Mouse (Mus musculus): ENCODE measurements at regions not wholly inside any gene's neighbourhood (a gene's known extent, or its start where the extent isn't known, plus 50 kb on each side); places are given as distances from the start of the nearest gene placed in this dataset.

- Histone ChIP-seq H3K4me3 (ENCODE audit: control insufficient read depth in 1 of 2, insufficient read depth in 1 of 2, low read depth in 2 of 2, low read length in 2 of 2) (no peak overlapping the region), H3K36me3 (ENCODE audit: control insufficient read depth in 1 of 2, insufficient read depth in 2 of 2, low read length in 2 of 2) (no peaks in the 10 kb centered on the region), H3K4me1 (ENCODE audit: control insufficient read depth in 1 of 2, insufficient read depth in 2 of 2, low read length in 2 of 2) (no peaks in the 10 kb centered on the region), H3K27ac (ENCODE audit: control insufficient read depth, low read depth, low read length) (no peak overlapping the region), H3K9me3 (replicated peaks; ENCODE audit: insufficient read depth, low read length) (no peaks in the 10 kb centered on the region), H3K79me2 (ENCODE audit: control insufficient read depth, insufficient read depth, low read length, poor library complexity) (no peaks in the 10 kb centered on the region), H3K9ac (ENCODE audit: control insufficient read depth, low read depth, low read length, poor library complexity, severe bottlenecking) (no peak overlapping the region), H3K27me3 (ENCODE audit: control insufficient read depth in 1 of 2, insufficient read depth in 2 of 2, low read length in 2 of 2) (no peaks in the 10 kb centered on the region)
- DNase-seq (ENCODE audit: low read depth, low spot score), result no peak
- no peak for TF ChIP-seq NRF1 (IDR thresholded peaks at IDR 0.05; ENCODE audit: insufficient read depth, low read depth, low read length, poor library complexity, severe bottlenecking)
- no peak for TF ChIP-seq MYC (IDR thresholded peaks at IDR 0.05; ENCODE audit: low read depth, low read length)
- no peak for TF ChIP-seq EP300 (IDR thresholded peaks at IDR 0.05; ENCODE audit: low read depth in 1 of 2, low read length in 2 of 2)
- TF ChIP-seq SMC3 (IDR thresholded peaks at IDR 0.05; ENCODE audit: low read depth, low read length), result no peak
- TF ChIP-seq MAFK (IDR thresholded peaks at IDR 0.05; ENCODE audit: borderline replicate concordance, low read depth, low read length), result no peak
- no peak for TF ChIP-seq ZMIZ1 (IDR thresholded peaks at IDR 0.05; ENCODE audit: low read depth, low read length)
- no peak for TF ChIP-seq BHLHE40 (IDR thresholded peaks at IDR 0.05; ENCODE audit: borderline replicate concordance, low read depth, low read length)
- TF ChIP-seq RCOR1 (IDR thresholded peaks at IDR 0.05; ENCODE audit: low read depth, low read length), result no peak
- TF ChIP-seq POLR2A (IDR thresholded peaks at IDR 0.05; ENCODE audit: control insufficient read depth in 1 of 2, insufficient read depth in 1 of 2, low read depth in 1 of 2, low read length in 2 of 2, poor library complexity in 1 of 2), result no peak
- TF ChIP-seq RAD21 (IDR thresholded peaks at IDR 0.05; ENCODE audit: low read depth, low read length), result no peak
- TF ChIP-seq CTCF (IDR thresholded peaks at IDR 0.05 in 2 of 3, conservative IDR thresholded peaks at IDR 0.05 in 1 of 3; ENCODE audit: control insufficient read depth in 1 of 3, insufficient read depth in 1 of 3, low read depth in 2 of 3, low read length in 3 of 3, poor library complexity in 1 of 3, severe bottlenecking in 1 of 3), result no peak
Measured at GRCm38 (mm10) chr8:113259477-113259876, 375.9 kb upstream of the Mon1b start.

- H3K9me3 ChIP-seq (replicated peaks; ENCODE audit: insufficient read depth, low read length), result no peaks in the 10 kb centered on the region
- no peaks in the 10 kb centered on the region for H3K79me2 ChIP-seq (ENCODE audit: control insufficient read depth, insufficient read depth, low read length, poor library complexity)
- TF ChIP-seq ZNF384 (IDR thresholded peaks at IDR 0.05; ENCODE audit: low read depth, low read length), result no peak
- no peak overlapping the region for H3K4me3 ChIP-seq (ENCODE audit: control insufficient read depth in 1 of 2, insufficient read depth in 1 of 2, low read depth in 2 of 2, low read length in 2 of 2)
- no peaks in the 10 kb centered on the region for H3K4me1 ChIP-seq (ENCODE audit: control insufficient read depth in 1 of 2, insufficient read depth in 2 of 2, low read length in 2 of 2)
- H3K36me3 ChIP-seq (ENCODE audit: control insufficient read depth in 1 of 2, insufficient read depth in 2 of 2, low read length in 2 of 2), result no peaks in the 10 kb centered on the region
- H3K27ac ChIP-seq (ENCODE audit: control insufficient read depth, low read depth, low read length), result no peak overlapping the region
- no peaks in the 10 kb centered on the region for H3K27me3 ChIP-seq (ENCODE audit: control insufficient read depth in 1 of 2, insufficient read depth in 2 of 2, low read length in 2 of 2)
- no peak for DNase-seq (ENCODE audit: low read depth, low spot score)
- no peak overlapping the region for H3K9ac ChIP-seq (ENCODE audit: control insufficient read depth, low read depth, low read length, poor library complexity, severe bottlenecking)
Measured at GRCm38 (mm10) chr8:113263296-113263695, 372.1 kb upstream of the Mon1b start.

GRCm38 (mm10) chr8:113271262-113271661 is 364.1 kb upstream of the Mon1b start:
- no peaks in the 10 kb centered on the region for H3K79me2 ChIP-seq (ENCODE audit: control insufficient read depth, insufficient read depth, low read length, poor library complexity)
- H3K9me3 ChIP-seq (replicated peaks; ENCODE audit: insufficient read depth, low read length), result no peaks in the 10 kb centered on the region
- TF ChIP-seq MEF2A (IDR thresholded peaks at IDR 0.05; ENCODE audit: extremely low read depth, insufficient replicate concordance, low read depth, low read length, poor library complexity, severe bottlenecking), result no peak
- TF ChIP-seq TAL1 (IDR thresholded peaks at IDR 0.05; ENCODE audit: low read length), result no peak
- TF ChIP-seq MXI1 (IDR thresholded peaks at IDR 0.05; ENCODE audit: low read depth, low read length), result no peak
- TF ChIP-seq MAZ (IDR thresholded peaks at IDR 0.05; ENCODE audit: low read depth, low read length), result no peak
- no peak for TF ChIP-seq ZMIZ1 (IDR thresholded peaks at IDR 0.05; ENCODE audit: low read depth, low read length)
- no peak for TF ChIP-seq UBTF (IDR thresholded peaks at IDR 0.05; ENCODE audit: borderline replicate concordance, insufficient read depth, low read depth, low read length)
- TF ChIP-seq HCFC1 (IDR thresholded peaks at IDR 0.05; ENCODE audit: low read depth, low read length), result no peak
- TF ChIP-seq SIN3A (IDR thresholded peaks at IDR 0.05; ENCODE audit: low read length), result no peak
- no peak for TF ChIP-seq MYC (IDR thresholded peaks at IDR 0.05; ENCODE audit: low read depth, low read length)
- TF ChIP-seq KAT2A (conservative IDR thresholded peaks at IDR 0.05; ENCODE audit: low read depth, low read length), result no peak
- TF ChIP-seq USF1 (IDR thresholded peaks at IDR 0.05; ENCODE audit: low read depth, low read length), result no peak
- no peak for TF ChIP-seq JUND (IDR thresholded peaks at IDR 0.05; ENCODE audit: low read depth, low read length)
- no peak for TF ChIP-seq POLR2AphosphoS5 (IDR thresholded peaks at IDR 0.05; ENCODE audit: borderline replicate concordance, low read depth, low read length)
- no peak for TF ChIP-seq GABPA (IDR thresholded peaks at IDR 0.05; ENCODE audit: low read depth, low read length)
- TF ChIP-seq NELFE (IDR thresholded peaks at IDR 0.05; ENCODE audit: low read depth, low read length), result no peak
- no peak for TF ChIP-seq CTCF (IDR thresholded peaks at IDR 0.05 in 2 of 3, conservative IDR thresholded peaks at IDR 0.05 in 1 of 3; ENCODE audit: control insufficient read depth in 1 of 3, insufficient read depth in 1 of 3, low read depth in 2 of 3, low read length in 3 of 3, poor library complexity in 1 of 3, severe bottlenecking in 1 of 3)
- no peak for TF ChIP-seq ZNF384 (IDR thresholded peaks at IDR 0.05; ENCODE audit: low read depth, low read length)
- TF ChIP-seq MYB (IDR thresholded peaks at IDR 0.05; ENCODE audit: low read depth, low read length), result no peak
- DNase-seq (ENCODE audit: low read depth, low spot score), result no peak
- H3K4me1 ChIP-seq (ENCODE audit: control insufficient read depth in 1 of 2, insufficient read depth in 2 of 2, low read length in 2 of 2), result no peaks in the 10 kb centered on the region
- no peak overlapping the region for H3K9ac ChIP-seq (ENCODE audit: control insufficient read depth, low read depth, low read length, poor library complexity, severe bottlenecking)
- no peaks in the 10 kb centered on the region for H3K27me3 ChIP-seq (ENCODE audit: control insufficient read depth in 1 of 2, insufficient read depth in 2 of 2, low read length in 2 of 2)
- H3K27ac ChIP-seq (ENCODE audit: control insufficient read depth, low read depth, low read length), result no peak overlapping the region
- H3K36me3 ChIP-seq (ENCODE audit: control insufficient read depth in 1 of 2, insufficient read depth in 2 of 2, low read length in 2 of 2), result no peaks in the 10 kb centered on the region
- H3K4me3 ChIP-seq (ENCODE audit: control insufficient read depth in 1 of 2, insufficient read depth in 1 of 2, low read depth in 2 of 2, low read length in 2 of 2), result no peak overlapping the region
